Mouse (Mus musculus) ZHBTc4 (cell line): ENCODE results near the gene Spata5.

Experiments
- DNase-seq: peaks from one replicate; pipeline ENCODE4 v3.0.0-alpha.2; 2011; ENCODE audit warnings: low read depth, low spot score

Gene Spata5

DNA sequence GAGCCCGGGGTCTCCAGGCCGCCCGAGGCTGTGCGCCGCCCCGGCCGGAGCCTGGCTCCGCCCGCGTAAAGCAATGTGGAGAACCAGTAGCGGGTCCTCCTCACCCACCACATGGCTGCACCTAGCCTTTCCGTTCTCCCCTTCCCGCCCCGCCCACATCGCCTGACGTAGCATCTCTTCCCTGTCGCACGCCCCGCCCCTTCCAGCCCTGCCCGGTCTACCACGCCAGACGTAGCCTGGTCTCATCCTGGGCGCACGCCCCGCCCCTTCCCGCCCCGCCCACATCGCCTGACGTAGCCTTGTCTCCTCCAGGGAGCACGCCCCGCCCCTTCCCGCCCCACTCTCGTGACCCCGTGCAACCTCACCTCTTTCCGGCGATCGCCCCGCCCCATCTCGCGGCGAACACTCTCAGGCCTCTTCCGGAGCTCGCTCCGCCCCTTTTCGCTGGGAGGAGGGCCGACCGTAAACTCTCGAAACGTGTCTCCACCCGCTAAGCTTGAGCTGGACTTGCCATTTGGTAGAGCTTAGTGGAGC lies at the start of gene Spata5:
Gene Spata5 (plus strand): TSS at position 439 of the 534 bp plus-strand sequence.
- peak; percentile 100 for DNase-seq

- DNase-seq, result no peak
These were observed 49.3 kb upstream of the Spata5 start for GRCm38 (mm10) chr3:37370407-37370806.

GRCm38 (mm10) chr3:37373712-37374111 lies 46.0 kb upstream of the Spata5 start:
- no peak for DNase-seq

- peak; percentile 4 for DNase-seq
These were observed 41.8 kb upstream of the Spata5 start for GRCm38 (mm10) chr3:37377926-37378325.

DNA sequence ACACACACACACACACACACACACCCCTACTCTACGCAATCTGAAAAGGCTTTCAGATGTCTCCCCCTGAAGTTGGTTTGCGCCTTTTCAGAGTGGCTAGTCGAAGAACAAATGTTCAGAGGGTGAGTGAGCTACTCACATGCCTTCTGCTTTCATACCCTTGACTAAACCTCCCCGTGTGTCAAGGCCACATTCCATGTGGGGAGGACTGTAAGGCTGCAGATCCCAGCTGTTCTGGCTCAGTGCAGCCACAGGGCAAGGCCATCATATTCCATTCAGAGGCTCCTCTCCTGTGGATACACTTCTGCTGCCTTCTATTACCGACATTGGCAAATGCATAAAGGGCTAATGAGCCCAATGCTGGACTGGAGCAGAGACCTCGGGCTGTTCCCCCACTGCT lies 41.3 kb upstream of the Spata5 start:
- DNase-seq, result peak; percentile 21

DNA sequence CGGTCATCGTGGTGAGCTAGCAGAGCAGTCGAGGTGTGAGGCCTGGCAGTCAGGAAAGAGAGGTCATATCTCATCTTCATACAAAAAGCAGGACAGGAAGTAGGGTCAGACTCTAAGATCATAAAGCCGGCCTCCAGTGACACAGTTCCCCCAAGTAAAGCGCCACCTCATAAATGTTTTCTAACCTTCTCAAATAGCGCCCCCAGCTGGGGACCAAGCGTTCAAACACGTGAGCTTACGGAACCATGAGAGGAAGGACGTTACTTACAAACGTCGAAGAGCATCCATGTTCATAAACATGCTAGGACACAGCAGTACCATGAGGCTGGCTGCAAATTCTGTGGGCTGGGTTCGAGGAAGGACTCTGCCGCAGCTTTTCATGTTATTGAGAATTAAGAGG lies 40.5 kb upstream of the Spata5 start:
- DNase-seq, result peak; percentile 22

GRCm38 (mm10) chr3:37379930-37380881 lies 39.5 kb upstream of the Spata5 start:
- DNase-seq, result no peak

GRCm38 (mm10) chr3:37381457-37381856 lies 38.2 kb upstream of the Spata5 start:
- DNase-seq, result no peak

DNA sequence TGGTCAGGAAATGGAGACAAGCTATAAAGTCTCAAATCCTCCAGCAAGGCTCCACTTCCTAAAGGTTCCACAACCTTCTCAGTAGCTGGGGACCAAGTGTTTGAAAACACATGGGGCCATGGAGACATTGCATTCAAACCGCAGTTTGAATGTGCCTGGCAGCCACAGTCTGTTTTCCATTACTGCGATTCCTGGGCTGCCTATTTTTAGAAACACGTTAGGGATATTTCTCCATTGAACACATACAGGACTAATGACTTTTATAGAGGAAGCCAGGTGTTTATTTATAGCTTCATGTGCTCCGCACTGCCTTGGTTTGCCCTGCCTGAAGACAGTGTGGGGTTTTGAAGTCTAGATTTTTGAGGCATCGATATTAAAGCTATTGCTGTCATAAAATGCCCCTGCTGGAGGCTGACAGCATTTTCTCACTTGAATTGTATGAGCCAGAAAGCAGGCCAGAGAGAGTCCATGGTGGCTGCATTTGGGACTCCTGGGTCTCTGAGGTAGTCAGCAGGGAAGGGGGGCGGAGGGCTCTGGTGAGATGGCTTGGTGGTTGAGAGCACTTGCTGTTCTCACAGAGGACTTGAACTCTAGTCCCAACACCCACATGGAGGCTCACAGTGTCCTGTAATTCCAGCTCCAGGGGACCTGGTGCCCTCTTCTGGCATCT lies 36.5 kb upstream of the Spata5 start:
- no peak for DNase-seq

- DNase-seq, result no peak
These were observed 32.4 kb upstream of the Spata5 start for GRCm38 (mm10) chr3:37387310-37387709.

DNA sequence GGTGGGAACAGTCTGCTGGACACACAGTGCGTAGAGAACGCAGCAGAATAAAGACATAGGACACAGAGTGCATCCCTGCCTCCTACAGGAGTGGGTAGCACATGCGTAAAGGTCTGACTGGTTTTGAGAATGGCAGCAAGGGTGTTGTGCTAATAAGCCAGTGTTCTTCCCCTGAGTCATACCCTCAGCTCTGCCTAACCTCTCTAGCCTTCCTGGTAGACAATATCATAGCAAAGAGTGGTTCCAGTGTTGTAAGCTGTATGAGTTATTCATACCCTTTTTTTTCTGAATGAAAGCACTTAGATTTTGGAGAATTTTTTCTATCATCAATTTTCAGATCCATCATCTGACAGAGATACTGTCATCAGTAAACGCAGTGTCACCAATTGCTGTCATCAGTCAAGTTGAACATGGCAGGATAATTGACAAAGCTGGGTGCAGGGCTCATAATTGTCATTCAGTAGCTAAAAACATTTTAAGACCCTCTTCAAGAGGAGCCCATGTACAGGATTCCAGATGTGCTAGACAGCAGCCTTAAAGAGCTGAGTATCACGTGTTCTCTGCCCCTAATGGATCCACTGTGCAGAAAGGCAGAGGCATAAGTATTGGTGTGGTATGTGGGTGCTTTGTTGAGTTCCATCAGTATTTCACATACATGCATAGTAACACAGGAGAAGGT lies 22.6 kb upstream of the Spata5 start:
- no peak for DNase-seq

DNA sequence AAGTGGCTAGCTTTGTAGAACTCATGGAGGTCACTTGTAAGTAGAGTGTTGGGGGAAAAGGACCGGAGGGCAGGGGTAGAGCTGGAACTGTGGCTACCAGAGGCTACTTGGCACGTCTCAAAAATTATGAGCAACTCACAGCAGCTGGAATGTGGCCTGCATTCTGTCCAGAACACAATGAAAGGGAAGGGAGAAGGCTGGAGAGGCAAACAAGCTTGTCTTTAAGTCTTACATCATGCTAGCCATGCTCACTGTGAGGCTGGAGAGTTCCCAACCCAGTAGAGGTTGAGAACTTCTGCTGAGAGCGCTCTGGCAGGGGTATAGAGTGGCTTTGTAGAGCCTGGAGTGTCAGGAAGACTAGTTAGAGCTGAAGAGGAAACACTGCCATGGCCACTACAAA lies 22.1 kb upstream of the Spata5 start:
- no peak for DNase-seq

DNA sequence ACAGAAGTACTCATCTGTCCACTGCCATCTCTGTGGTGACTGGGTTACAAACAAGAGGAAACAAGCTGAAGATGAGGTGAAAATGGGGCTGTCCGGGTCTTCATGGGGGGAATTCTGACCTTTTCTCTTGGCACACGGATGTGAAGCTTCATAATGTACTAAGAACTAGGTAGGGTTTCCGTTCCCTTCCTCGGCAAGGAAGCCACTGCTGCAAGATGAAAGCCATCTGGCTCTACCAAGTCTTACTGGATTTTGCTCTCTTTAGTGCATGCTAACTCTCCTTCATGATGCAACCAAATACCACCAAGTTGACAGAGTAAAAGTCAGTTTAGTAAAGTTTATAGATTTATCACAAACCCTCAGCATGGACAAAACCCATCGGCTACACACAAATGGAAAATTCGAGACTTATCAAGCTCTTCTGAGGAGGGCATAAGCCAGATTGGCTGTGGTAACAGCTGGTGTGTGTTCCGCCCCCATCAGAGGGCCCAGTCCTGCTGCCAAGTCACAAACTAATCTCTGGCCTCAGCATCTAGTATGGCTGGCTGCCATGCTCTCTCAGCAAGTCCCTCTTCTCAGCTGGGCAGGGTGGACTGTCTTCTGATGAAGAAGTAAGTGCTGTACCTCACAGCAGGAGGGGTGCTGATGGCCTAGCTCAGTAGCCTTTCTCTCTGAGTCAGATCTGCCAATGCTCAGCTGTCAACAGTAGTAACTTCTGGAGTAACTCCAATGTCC lies 20.9 kb upstream of the Spata5 start:
- no peak for DNase-seq

- DNase-seq, result no peak
These were observed 17.7 kb upstream of the Spata5 start for GRCm38 (mm10) chr3:37401729-37402610.

GRCm38 (mm10) chr3:37407598-37407997 lies 12.1 kb upstream of the Spata5 start:
- DNase-seq, result no peak

- no peak for DNase-seq
These were observed 6.2 kb upstream of the Spata5 start for GRCm38 (mm10) chr3:37413446-37413845.

GRCm38 (mm10) chr3:37414413-37414960 lies 5.2 kb upstream of the Spata5 start:
- DNase-seq, result peak; percentile 84

- no peak for DNase-seq
These were observed 1.4 kb upstream of the Spata5 start for GRCm38 (mm10) chr3:37418341-37418740.

DNA sequence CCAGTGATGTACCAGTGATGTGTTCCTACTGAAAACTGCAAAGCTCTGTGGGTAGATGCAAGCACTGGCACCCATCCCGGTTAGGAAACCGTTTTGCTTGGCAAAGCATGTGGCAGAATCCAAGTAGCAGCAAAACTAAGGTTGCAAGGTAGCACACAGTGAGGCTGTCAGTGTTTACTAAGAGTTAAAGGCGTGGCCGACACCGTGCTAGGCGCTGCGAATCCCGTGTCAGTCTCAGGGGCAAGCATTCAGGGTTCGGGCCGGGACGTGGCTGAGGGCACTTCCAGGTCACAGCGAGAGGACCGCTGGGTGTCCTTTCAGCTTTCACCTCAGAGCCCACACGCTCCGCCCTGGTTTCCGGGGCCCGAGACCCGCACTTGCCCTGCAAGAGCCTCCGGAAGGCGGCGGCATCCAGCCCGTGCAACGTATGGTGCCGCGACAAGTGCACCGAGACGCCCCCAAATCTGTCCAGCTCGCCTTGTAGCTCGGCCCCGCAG lies 687 bp upstream of the Spata5 start:
- no peak for DNase-seq

GRCm38 (mm10) chr3:37420072-37420471 lies 376 bp downstream of the Spata5 start, which contains the start of gene Nudt6:
Gene Nudt6 (minus strand): TSS chr3:37420211.
- peak; percentile 98 for DNase-seq
